27 mouse cellular contexts compared by ENCODE assay signal in genomic region chr4:84157911-84158647, GRCm38 (mm10).
DNase-seq lines count a peak whose midpoint lies in the region; ATAC-seq and TF ChIP-seq lines count a peak whose summit lies in the region.
"Had no signal": no experiment of that assay in that cellular context is flagged by ENCODE, and none has a peak within 500 bp of the region (broad histone marks: within the 10 kb centered on the region; RNA-seq: fewer than 3 reads in every experiment).

No protein-coding gene starts in this region.

- no peaks in the 10 kb centered on the region for H3K36me3 ChIP-seq in limb, embryonic 13.5 days
- H3K36me3 ChIP-seq: forebrain, embryonic 12.5 days; heart, embryonic 12.5 days; stomach, embryonic 15.5 days had no signal

- H3K9ac ChIP-seq in limb, embryonic 13.5 days, result no peak overlapping the region
- H3K9ac ChIP-seq: forebrain, embryonic 12.5 days; heart, embryonic 12.5 days; hindbrain, embryonic 14.5 days; liver, embryonic 14.5 days; stomach, embryonic 15.5 days had no signal

- H3K4me3 ChIP-seq in embryonic fibroblast, embryonic 13.5 days (ENCODE audit: insufficient read depth, low read length), result no peak overlapping the region
- H3K4me3 ChIP-seq in limb, embryonic 13.5 days, result no peak overlapping the region
- H3K4me3 ChIP-seq: forebrain, embryonic 12.5 days; heart, adult 2 months; heart, embryonic 12.5 days; stomach, embryonic 15.5 days had no signal

- WGBS in limb, embryonic 13.5 days, result 27% methylated on average over 5 of the region's 5 CpGs

- no peak for TF ChIP-seq POLR2A in embryonic fibroblast, embryonic 13.5 days (IDR thresholded peaks at IDR 0.05; ENCODE audit: low read depth, low read length)

- peak; percentile 90 for ATAC-seq in limb, embryonic 13.5 days (ENCODE audit: low FRiP score, low read depth)
- ATAC-seq: CD4-positive, CD25-positive, alpha-beta regulatory T cell, adult 4 months; intestine, postnatal 0 days had no signal

- no peak for TF ChIP-seq CTCF in embryonic fibroblast, embryonic 13.5 days (IDR thresholded peaks at IDR 0.05; ENCODE audit: borderline replicate concordance, insufficient read depth, low read length)

- peak overlapping the region; percentile 50; the same call in 1 of the 2 replicates for H3K27ac ChIP-seq in embryonic fibroblast, embryonic 13.5 days (ENCODE audit: insufficient read depth, low read length)
- peak overlapping the region; percentile 69; the same call in 1 of the 2 replicates for H3K27ac ChIP-seq in limb, embryonic 13.5 days
- H3K27ac ChIP-seq: forebrain, embryonic 12.5 days; heart, adult 2 months; hindbrain, embryonic 14.5 days; liver, embryonic 14.5 days; stomach, embryonic 15.5 days had no signal

- intact Hi-C loops in heart, postnatal 14 days (cut with DNase I), result no loop called here

- H3K9me3 ChIP-seq in limb, embryonic 13.5 days, result no peaks in the 10 kb centered on the region
- H3K9me3 ChIP-seq: forebrain, embryonic 12.5 days; heart, embryonic 12.5 days; stomach, embryonic 15.5 days had no signal

- H3K4me2 ChIP-seq in limb, embryonic 13.5 days (replicated peaks), result no peak overlapping the region
- H3K4me2 ChIP-seq: forebrain, embryonic 12.5 days; heart, embryonic 12.5 days; hindbrain, embryonic 14.5 days; stomach, embryonic 15.5 days had no signal

- peak; percentile 68 for DNase-seq in heart, adult 11 months
- no peak for DNase-seq in heart, postnatal 14 days
- DNase-seq in right cerebral cortex, postnatal 10 days (ENCODE audit: low spot score in 2 of 2), result no peak
- no peak for DNase-seq in thymus, postnatal 10 days (ENCODE audit: low spot score in 2 of 2)
- no peak for DNase-seq in urinary bladder, postnatal 25 days (ENCODE audit: low spot score)
- DNase-seq: adrenal gland, postnatal 36 days; cerebellum, adult 18-20 months; cerebellum, postnatal 10 days; gastrocnemius, postnatal 36 days; heart, adult 2 months; kidney, adult 9 months; kidney, postnatal 10 days; layer of hippocampus, postnatal 36 days; left cerebral cortex, postnatal 4 days; lung, adult 2 months; lung, postnatal 10 days; midbrain, embryonic 14.5 days; thymus, postnatal 25 days had no signal

- no peaks in the 10 kb centered on the region for H3K27me3 ChIP-seq in limb, embryonic 13.5 days
- H3K27me3 ChIP-seq: forebrain, embryonic 12.5 days; heart, embryonic 12.5 days; stomach, embryonic 15.5 days had no signal

- no peaks in the 10 kb centered on the region; the same call in 1 of the 2 replicates for H3K4me1 ChIP-seq in embryonic fibroblast, embryonic 13.5 days (ENCODE audit: control insufficient read depth, insufficient read depth, low read length)
- H3K4me1 ChIP-seq in limb, embryonic 13.5 days, result peaks cover 29% of the 10 kb centered on the region
- H3K4me1 ChIP-seq: forebrain, embryonic 12.5 days; heart, embryonic 12.5 days; stomach, embryonic 15.5 days had no signal
